Mouse (Mus musculus) adrenal gland, postnatal 14 days (tissue): Measurements from ENCODE around the gene Acads. TPM values are rescaled to one million over a fixed set of nuclear protein-coding genes. Genes with fewer than 3 reads are reported as not detected.
"Not testable (repeated sequence)": the region's sequence is repeated elsewhere in the genome, so short reads cannot be mapped to it uniquely, and the experiment has no call there.

Source experiments
- DNase-seq: peaks from one replicate; pipeline ENCODE4 v3.0.0; 2021; ENCODE audit warnings: mixed read lengths
- total RNA-seq: library from RNA; stranded (reverse); gene quantifications from 2 replicates; pipeline ENCODE4 v1.2.3, GENCODE M21; 2021

The Acads gene
- total RNA-seq, 1 experiment from 2014 or later, result 317 TPM

DNA sequence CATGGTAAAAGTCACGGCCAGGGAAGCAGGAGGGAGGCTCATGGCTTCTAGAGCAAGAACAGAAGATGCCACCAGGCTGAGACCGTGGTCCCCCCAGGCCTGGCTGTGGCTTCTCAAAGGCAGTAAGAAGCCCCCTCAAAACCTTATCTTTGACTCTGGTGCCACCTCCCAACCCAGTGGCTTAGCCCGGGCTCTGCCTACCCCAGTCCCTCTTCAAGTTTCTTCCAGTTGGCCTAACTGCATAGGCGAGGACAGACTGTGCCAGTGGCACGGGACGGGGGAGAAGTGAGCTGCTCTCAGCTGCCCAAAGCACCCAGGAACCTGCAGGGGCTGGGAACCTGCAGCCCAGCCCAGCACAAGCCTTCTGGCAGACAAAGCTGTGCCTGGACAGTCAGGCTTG, 5.5 kb upstream of the Acads start:
- DNase-seq, result no peak

- DNase-seq, result no peak
These were observed 1.8 kb upstream of the Acads start for GRCm38 (mm10) chr5:115120978-115121377.

GRCm38 (mm10) chr5:115117467-115117866, 1.7 kb downstream of the Acads start:
- no peak for DNase-seq

- no peak for DNase-seq
These were observed 2.7 kb downstream of the Acads start for GRCm38 (mm10) chr5:115116426-115116825.

DNA sequence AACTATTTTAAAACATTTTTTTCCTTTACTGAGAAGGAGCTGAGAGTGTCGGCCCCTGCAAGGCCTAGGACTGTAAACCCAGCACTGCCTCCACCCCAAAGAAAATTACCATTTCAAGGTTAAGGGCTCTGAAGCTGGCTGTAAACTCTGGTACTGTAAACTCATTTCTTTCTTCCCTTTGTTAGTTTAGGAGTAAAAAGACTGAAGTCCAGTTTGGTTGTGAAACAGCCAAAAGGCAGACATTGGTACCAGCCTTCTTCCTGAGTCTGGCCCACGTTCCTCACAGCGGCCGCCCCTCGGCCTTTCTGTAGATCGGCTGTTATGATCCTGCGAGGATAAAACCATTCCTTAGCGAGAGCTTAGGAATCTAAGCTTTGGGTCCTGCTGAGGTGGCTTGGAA, 4.6 kb downstream of the Acads start:
- DNase-seq, result no peak

GRCm38 (mm10) chr5:115113244-115113643, 5.9 kb downstream of the Acads start:
- DNase-seq, result no peak

- DNase-seq, result peak; percentile 70
These were observed 8.0 kb downstream of the Acads start for GRCm38 (mm10) chr5:115111156-115111555.

DNA sequence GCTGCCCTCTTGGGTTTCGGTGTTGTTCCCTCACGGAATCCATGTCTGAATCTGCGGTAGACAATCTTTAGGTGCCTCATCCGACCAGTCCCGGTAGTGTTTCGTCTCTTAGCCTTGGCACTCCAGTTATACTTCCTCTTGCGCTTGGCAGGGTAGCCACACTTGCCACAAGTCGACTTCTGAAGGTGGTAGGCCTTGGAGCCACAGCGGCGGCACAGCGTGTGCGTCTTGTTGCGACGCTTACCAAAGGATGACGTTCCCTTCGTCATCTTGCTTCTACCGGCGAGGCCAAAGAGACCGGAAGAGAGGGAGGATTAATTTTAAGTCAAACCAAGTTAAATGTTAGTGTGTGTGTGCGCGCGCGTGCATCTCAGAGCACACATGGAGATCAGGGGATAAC, 15.9 kb downstream of the Acads start:
- DNase-seq, result not testable (repeated sequence)

DNA sequence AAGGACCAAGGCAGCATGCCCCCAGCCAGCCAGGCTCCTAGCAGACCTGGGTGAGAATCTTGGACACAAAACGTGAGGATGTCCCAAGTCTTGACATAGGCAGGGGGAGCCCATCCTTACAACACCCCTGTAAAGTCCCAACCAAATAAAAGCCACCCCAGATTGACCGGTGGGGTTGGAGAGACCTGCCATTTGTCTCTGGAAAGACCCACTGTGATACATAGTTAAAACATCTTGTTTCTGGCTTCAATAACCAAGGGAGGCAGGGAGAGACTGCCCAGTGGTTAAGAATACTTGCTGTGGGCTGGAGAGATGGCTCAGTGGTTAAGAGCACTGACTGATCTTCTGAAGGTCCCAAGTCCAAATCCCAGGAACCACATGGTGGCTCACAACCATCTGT, 16.9 kb downstream of the Acads start:
- no peak for DNase-seq

- DNase-seq, result no peak
These were observed 18.7 kb downstream of the Acads start for GRCm38 (mm10) chr5:115100473-115100872.

DNA sequence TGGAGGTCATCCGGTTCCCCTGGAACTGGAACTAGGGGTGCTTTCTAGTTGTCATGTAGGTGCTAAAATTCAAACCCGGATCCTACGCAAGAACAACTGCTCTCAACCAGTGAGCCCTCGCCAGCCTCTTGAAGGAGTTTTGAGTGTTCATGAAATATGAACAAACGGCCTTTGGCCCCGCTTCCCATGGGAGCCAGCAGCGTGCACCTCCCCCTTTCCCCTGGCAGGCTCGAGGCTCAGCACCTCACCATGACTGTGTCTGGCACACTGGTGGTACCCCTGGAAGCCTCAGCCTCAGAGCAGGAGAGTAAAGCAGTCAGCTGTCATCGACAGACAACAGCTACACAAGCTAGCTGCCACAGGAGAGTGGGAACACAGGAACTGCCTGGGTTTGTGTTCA, 19.2 kb downstream of the Acads start:
- peak; percentile 81 for DNase-seq

- DNase-seq, result no peak
These were observed 19.6 kb downstream of the Acads start for GRCm38 (mm10) chr5:115099530-115099929.

DNA sequence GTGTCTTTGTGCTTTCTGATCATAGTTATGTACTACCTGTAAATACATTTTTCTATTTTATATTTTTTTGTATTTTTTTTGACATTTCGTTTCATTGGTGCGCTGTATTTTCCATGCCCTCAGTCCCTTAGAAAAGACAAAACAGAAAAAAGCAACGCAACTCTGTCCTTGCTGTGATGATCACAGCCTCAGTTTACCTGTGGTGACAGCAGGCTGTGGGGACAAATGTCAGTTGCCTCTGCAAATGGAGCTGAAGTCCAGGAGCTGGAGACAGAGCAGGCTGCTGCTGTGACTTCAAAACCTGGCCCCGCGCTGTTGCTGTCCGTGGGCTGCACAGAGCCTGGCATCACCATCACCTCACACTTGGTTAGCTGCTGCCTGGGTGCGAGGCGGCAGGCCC, 21.0 kb downstream of the Acads start, which contains the start of gene Gm10401:
Gene Gm10401, minus strand, starts transcription at position 101 of the 400 bp plus-strand sequence.
- DNase-seq, result no peak

- DNase-seq, result no peak
These were observed 27.4 kb downstream of the Acads start for GRCm38 (mm10) chr5:115091776-115092175.

DNA sequence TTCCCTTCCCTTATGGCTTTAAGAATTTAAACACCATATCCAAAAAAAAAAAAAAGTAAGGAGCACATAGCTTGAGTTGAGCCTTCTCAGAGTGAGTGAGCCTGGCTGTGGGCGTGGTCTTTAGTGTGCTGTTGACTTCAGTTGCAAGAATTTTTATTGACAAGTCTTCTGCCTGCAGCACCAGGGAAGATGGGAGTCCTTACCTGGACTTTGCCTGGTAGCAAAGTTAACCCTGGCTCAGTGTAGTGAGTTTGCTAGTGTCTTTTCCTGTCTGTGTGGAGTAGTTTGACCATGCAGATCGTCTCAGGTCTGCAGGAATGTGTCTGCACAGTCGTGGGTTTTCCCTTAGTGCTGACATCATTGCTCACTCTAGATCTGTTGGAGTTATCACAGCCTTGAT, 28.1 kb downstream of the Acads start:
- DNase-seq, result no peak

DNA sequence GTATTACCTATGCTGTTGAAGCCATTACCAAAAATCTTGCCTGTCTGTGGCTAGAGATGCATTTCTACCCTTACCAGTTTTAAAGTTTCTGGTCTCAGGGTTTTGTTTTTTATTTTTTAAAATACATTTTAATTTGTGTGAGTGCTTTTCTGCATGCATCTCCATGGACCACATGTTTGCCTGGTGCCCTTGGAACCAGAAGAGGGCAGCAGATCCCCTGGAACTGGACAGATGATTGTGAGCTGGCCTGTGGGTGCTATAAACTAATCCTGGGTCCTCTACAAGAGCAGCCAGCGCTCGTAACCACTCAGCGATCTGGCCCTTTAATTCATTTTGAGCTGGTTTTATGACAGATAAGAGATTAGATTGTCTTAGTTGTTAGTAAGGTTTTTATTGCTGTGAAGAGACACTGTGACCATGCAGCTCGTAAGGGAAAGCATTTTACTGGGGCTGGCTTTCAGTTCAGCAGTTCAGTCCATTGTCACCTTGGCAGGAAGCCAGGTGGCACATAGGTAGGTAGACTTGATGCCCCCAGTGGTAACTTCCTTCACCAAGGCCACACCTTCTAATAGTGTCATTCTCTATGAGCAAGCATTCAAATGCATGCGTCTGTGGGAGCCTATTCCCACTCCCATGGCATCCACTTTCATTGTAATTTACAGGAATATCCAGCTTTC, 29.4 kb downstream of the Acads start:
- DNase-seq, result no peak

DNA sequence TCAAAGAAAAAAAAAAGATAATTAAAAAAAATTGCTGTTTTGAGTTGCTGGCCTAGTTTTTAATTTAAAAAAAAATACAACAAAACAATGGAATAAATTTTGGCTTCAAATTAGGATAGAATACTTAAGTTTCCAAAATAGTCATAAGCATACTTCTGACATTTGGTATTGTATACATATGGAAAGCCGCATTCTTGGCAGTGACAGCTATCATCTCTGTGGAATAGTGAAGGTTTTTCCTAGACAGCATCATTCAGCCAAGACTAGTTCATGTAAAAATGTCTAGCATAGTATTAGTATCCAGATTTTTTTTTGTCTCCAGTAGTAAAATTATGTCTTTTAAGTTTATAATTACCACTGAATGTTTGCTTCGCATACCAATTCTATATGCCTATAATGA, 33.5 kb downstream of the Acads start:
- no peak for DNase-seq

DNA sequence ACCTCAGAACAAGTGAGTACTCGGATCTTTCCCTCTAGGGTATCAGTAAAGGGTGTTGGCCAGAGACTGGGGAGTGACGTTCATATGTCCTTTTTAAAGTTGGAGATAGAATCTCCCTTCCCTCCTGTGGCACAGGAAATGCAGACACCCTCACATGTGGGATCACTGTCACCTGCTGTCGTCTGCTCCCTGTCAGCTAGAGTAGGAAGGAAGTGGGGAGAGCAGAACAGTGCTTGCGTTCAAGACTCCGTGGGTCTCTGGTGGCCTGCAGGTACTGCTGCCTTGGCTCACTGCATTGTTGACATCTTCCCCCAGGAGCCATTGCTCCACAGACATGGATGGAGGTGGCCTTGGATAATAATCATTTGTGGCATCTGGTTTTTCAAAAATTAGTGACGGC, 35.7 kb downstream of the Acads start:
- DNase-seq, result no peak

- no peak for DNase-seq
These were observed 37.5 kb downstream of the Acads start for GRCm38 (mm10) chr5:115081636-115082035.

GRCm38 (mm10) chr5:115076144-115076901, 42.8 kb downstream of the Acads start:
- peak; percentile 83 for DNase-seq

- no peak for DNase-seq
These were observed 44.4 kb downstream of the Acads start for GRCm38 (mm10) chr5:115074749-115075148.

DNA sequence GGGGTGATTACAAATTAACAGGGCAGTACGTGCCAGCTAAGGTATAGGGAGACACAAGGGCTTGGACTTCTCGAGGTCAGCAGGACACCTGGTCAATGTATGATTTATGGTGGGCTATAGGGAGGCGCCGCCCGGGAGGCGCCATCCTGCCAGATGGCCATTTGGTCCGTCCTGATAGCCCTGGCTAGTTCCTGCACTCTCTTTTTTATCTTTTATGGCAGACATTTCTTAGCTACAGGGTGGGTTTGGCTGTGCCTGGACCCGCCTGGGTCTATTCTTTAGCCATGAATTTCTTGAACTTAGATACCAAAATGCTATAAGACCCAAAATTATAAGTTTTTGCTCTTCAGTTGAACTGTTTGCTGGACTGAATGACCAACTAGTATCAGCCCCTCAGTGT, 45.8 kb downstream of the Acads start:
- DNase-seq, result not testable (repeated sequence)

- DNase-seq, result peak; percentile 25
These were observed 47.0 kb downstream of the Acads start for GRCm38 (mm10) chr5:115072143-115072542.
